Mouse (Mus musculus): Measurements from ENCODE around the gene Nab1.

The Nab1 gene

GRCm38 (mm10) chr1:52470811-52471489 is 29.5 kb downstream of the Nab1 start:
- no peak for DNase-seq (ENCODE audit: low read depth)

- no peak for DNase-seq (ENCODE audit: low read depth)
Measured at GRCm38 (mm10) chr1:52470326-52470725, 30.2 kb downstream of the Nab1 start.

GRCm38 (mm10) chr1:52466518-52467120 is 33.9 kb downstream of the Nab1 start:
- no peak for DNase-seq (ENCODE audit: low read depth)

- no peak for DNase-seq (ENCODE audit: low read depth)
Measured at GRCm38 (mm10) chr1:52465830-52466229, 34.6 kb downstream of the Nab1 start.

- DNase-seq (ENCODE audit: low read depth) = no peak
Measured at GRCm38 (mm10) chr1:52465264-52465663, 35.2 kb downstream of the Nab1 start.

- no peak for DNase-seq (ENCODE audit: low read depth)
Measured at GRCm38 (mm10) chr1:52463305-52463704, 37.2 kb downstream of the Nab1 start.

GRCm38 (mm10) chr1:52456571-52456970 is 43.9 kb downstream of the Nab1 start:
- no peak for DNase-seq (ENCODE audit: low read depth)

- no peak for DNase-seq (ENCODE audit: low read depth)
Measured at GRCm38 (mm10) chr1:52454509-52455001, 45.9 kb downstream of the Nab1 start.

- no peak for DNase-seq (ENCODE audit: low read depth)
Measured at GRCm38 (mm10) chr1:52451360-52451759, 49.1 kb downstream of the Nab1 start.

GRCm38 (mm10) chr1:52435856-52436255 is 64.6 kb downstream of the Nab1 start:
- DNase-seq (ENCODE audit: low read depth) = no peak

- no peak for DNase-seq (ENCODE audit: low read depth)
Measured at GRCm38 (mm10) chr1:52434085-52434484, 66.4 kb downstream of the Nab1 start.

GRCm38 (mm10) chr1:52431806-52432205 is 68.7 kb downstream of the Nab1 start:
- DNase-seq (ENCODE audit: low read depth) = no peak

- no peak for DNase-seq (ENCODE audit: low read depth)
Measured at GRCm38 (mm10) chr1:52430606-52431005, 69.9 kb downstream of the Nab1 start.

GRCm38 (mm10) chr1:52430116-52430515 is 70.4 kb downstream of the Nab1 start:
- no peak for DNase-seq (ENCODE audit: low read depth)

- DNase-seq (ENCODE audit: low read depth) = no peak
Measured at GRCm38 (mm10) chr1:52427841-52428464, 72.5 kb downstream of the Nab1 start.

GRCm38 (mm10) chr1:52423846-52424245 is 76.6 kb downstream of the Nab1 start:
- no peak for DNase-seq (ENCODE audit: low read depth)

GRCm38 (mm10) chr1:52423057-52423456 is 77.4 kb downstream of the Nab1 start:
- no peak for DNase-seq (ENCODE audit: low read depth)

GRCm38 (mm10) chr1:52422137-52422536 is 78.3 kb downstream of the Nab1 start:
- DNase-seq (ENCODE audit: low read depth) = no peak

- DNase-seq (ENCODE audit: low read depth) = no peak
Measured at GRCm38 (mm10) chr1:52421623-52422022, 78.9 kb downstream of the Nab1 start.

GRCm38 (mm10) chr1:52419088-52419819 is 81.2 kb downstream of the Nab1 start:
- no peak for DNase-seq (ENCODE audit: low read depth)
